Mouse (Mus musculus) embryo, embryonic 10.5 days (tissue): ENCODE results near the gene Hoxa9.
A peak's percentile ranks its signal among the peaks of the same experiment; 100 is the strongest.

Experiments
- DNase-seq: peaks from one replicate; pipeline ENCODE4 v3.0.0-alpha.2; 2015; ENCODE audit warnings: low spot score

Gene Hoxa9

DNA sequence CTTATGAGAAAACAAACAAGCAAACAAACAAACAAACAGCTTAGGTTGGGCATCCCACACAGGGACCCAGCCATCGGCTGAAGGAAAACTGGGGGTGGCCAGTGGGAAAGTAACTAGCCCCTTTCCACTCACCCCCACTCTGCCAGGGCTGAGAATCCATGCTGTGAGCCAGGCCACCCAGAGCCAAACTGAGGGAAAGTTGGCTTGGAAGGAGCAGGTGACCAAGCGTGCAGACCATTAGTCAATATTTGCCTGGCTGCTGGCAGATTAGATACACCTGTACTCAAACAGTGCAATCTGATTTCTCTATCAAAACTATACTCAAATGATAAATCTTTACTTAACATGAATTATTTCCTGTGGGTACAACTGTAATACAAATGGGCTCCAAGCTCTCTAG, 48.9 kb downstream of the Hoxa9 start:
- DNase-seq = no peak

DNA sequence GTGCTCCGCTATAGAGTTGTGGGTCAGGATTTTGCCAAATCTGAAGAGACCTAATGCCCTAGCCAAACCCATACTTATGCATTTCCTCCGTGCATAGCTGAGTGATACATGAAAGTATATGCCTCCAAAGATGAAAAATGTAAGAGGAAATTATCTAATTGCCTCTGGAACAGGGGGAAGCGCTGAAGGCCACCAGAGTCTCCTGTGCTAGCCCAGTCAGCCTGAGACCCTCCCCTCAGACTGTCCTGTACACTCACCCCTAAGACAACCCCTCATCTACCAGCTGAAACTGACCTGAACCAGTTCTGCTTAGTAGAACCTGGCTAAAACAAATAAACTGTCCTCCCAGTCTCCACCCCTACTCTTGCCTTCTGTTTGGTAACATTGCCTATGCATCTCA, 50.2 kb downstream of the Hoxa9 start:
- no peak for DNase-seq

DNA sequence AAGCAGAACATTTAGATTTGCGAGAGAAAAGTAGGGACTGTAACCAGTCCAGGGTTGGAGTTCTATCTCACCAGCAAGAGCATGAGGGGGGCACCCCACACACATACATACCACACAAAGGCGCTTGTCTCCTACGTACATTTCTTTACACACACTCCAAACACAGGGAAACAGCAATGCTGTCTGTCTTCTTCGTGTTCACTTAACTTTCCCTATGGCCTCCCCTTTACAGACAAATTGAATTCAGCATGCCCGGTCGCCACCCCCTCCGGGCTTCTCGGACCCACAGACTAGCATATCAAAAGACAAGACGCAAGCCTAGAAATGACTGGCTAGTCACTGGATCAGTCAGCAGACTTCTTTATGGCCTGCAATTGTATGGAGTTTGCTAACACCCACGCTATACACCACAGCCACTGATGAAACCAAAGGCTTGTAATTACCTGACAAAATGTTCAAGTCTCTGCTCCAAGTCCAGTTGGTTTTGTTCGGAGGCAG, 50.6 kb downstream of the Hoxa9 start:
- DNase-seq = no peak

DNA sequence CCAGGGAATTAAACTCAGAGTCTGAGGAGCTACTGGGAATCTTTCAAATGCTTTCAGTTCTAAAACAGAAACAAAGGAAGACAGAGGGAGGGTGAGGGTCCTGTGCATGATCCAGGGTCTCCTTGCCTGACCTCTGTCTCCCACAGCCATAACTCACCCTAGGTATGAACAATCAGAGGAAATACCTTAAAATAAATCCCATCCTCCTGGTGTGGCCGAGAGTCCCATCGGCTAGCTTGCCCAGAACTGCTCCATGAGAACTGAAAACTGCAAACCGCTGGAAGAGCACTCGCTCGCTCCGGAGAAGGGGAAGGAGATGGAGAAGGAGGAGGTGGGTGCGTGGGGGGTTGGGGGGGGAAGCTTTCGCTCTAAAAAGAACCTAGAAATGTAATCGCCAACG, 51.2 kb downstream of the Hoxa9 start:
- DNase-seq = no peak

DNA sequence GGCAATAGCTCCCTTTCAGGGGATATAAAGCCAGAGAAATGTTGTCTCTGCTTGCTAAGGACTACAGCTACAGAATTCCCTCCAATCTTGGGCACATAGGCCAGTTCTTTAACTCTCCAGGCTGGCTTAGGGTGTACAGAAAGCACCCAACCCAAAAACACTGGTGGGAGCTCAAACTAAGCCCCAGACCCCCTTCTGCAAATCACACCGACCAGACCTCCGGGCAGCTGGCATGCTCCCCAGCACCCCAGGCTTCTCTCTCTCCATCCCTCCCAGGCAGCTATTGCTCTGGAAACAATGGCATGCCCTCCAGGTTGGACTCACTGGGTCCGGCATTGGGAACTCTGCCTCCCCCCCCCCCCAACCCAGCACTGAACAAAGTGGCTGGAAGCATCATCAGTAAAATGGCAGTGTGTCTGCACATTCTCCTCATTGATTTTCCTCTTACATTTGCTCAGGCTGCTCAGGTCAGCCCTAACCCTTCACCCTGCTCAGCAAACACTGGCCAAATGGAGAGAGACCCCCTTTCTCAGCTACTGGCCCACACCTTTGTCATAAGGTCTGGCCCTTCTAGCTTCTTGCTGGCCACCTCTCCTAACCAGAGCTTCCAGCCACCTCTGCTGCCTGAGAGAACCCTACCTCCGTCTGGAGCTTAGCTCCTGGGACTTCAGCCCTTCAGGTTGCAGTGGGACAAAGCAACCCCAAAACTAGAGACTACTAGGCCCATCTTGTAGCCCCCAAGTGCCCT, 51.8 kb downstream of the Hoxa9 start:
- no peak for DNase-seq

DNA sequence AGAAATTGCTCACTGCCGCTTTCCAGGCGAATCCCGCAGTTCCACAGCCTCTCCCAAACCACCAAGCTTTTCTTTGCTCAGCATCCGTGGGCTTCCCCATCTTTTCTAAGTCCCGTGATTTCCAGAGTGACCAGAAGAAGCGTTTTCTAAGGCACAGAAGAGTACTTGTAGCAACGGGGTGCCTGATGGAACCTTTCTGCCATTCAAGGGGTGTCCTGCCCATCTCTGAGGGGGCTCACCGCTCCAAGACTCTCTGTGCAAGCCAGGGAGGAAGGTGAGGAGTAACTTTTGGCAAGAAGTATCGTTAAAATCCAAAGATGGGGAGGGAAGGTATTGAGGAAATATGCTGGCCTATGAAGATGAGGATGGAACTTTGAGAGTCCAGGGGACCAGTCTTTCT, 53.1 kb downstream of the Hoxa9 start:
- DNase-seq = no peak

DNA sequence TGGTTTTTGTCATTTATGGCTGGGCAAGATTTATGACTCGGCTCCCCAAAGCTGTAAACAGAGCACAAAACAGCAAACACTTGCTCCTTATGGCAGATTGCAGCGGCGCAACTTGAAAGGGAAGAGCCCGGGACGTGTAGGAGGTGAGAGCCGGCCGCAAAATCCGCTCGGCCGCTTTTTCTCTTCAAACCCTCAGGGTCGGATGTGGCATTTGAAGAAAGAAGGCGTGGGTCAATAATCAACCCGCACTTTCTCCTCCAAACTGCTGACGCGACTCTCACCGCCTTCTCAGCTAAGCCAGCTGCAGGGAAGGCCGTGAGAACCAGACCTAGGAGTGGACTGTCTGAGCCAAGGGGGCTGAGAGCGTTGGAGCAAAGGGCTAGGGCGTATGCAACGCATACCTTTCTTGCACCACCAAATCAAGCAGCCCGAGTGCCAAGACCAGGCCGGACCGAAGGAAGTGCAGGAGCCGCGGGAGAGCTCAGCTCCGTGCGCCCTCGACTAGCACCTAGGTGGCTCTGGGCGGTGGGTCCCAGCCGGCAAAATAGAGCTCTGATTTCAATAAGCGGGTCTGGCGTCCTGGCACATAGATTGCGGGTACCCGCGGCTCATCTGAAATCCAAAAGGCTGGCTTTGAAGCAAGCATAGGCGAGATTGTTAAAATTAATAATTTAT, 53.7 kb downstream of the Hoxa9 start, which contains the start of gene 5730596B20Rik:
TSS of gene 5730596B20Rik (plus strand) at position 438 of the 675 bp plus-strand sequence.
- DNase-seq = peak; percentile 87

DNA sequence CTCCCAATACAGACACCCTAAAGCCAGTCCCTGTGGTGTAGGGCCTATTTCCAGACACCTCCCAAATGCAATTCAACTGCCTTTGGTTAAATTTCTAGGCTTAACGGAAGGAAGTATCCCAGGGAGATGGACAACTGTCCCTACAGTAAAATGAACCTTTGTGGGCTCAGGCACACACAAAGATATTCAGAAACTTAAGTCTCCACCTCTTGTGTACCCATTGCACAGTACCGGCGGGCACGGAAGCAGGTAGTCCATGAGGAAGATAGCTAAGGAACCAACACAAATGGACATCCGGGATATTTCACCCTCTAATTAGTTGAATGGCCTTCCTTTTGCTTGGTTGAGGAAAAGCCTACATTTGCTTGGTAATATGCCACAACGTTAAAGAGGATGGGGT, 54.5 kb downstream of the Hoxa9 start:
- no peak for DNase-seq

DNA sequence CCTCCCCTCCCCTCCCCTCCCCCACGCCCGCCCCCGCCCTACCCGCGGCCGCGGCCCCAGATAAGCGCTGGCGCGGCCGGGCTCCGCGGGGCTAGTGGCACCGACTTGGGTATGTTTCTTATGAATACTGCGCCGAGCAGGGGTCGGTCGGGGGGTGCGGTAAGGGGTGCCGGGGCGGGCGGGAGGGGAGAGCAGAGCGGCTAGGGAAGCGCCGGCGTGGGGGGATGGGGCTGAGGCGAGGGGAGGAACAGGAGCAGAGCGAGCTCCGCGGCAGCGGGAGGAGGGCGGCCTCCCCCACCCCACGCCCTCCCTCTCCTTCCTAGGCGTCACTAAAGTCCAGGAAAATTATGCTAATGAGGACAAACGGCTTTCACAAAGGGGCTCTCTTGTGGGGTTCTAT, 55.0 kb downstream of the Hoxa9 start:
- DNase-seq = no peak

DNA sequence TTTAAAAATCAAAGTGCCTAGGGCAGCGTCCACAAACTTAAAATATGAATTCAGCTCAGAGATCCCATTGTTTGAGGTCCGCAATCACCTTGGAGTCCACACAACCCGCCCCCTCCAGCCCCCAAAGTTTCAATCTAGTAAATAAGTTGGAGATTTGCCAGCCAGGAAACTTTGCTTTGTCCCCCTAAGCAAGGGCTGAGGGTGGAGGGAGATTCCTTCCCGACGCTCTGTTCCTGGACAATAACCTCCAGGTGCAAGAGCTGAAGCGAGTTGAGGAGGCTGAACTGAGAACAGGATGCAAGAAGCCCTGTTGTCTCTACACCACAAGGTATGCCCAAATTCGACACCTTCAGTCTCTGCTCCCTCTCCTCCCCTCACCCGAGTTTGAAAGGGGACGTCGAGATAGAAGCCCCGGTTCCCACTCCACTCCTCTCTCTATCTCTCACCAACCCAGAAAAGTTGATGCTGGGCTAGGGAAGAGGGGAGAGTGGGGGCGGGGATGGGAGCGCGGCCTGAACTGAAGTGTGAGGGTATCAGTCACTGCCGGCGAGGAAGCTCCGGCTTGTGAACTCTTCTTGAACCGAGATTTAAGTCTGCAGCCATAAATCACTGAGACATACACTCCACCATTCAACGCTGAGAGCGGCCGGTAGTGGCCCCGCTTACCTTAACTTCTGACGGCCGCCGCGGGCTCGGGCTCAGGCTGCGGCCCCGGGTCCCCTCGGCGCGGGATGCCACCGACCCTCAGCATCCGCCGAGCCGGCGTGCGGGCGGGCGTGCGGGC, 55.7 kb downstream of the Hoxa9 start:
- peak; percentile 91 for DNase-seq

DNA sequence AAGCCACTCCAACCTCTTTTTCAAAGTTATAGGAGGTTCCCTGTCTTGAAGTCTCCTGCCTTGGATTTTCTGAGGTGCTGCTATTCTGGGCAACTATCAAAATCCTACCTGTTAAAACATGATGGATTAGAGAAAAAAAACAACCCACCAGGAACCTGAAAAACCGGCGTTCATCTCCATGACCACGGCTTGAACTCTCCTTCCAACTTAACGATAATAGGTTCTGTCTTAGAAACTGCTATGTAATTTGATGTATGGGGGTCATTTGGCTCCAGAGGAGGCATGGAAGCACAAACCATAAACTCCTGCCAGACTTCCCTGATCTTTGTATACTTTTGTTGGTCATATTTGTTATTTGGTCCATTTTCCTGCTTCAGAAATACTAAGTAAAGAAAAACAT, 57.2 kb downstream of the Hoxa9 start:
- DNase-seq = no peak
